Mouse (Mus musculus): ENCODE data around the gene Calr. TPM values are rescaled to one million over a fixed set of nuclear protein-coding genes. Genes with fewer than 3 reads are reported as not detected.

Calr gene
- 412 TPM for total RNA-seq (2023)

GRCm38 (mm10) chr8:84846722-84847572, at the start of gene Calr:
Gene Calr (minus strand): TSS chr8:84846934.

GRCm38 (mm10) chr8:84893709-84894134, 47.0 kb upstream of the Calr start, which contains the start of gene Gcdh:
Gene Gcdh (minus strand): TSS chr8:84893921.

GRCm38 (mm10) chr8:84871376-84872308, 24.9 kb upstream of the Calr start, which contains the start of gene Syce2:
Gene Syce2 (plus strand): TSS chr8:84872111.

GRCm38 (mm10) chr8:84856864-84857441, 10.2 kb upstream of the Calr start, which contains the start of gene Farsa:
Gene Farsa (plus strand): TSS chr8:84856989.

GRCm38 (mm10) chr8:84840248-84840999, 6.3 kb downstream of the Calr start, which contains the start of gene Rad23a:
Gene Rad23a (minus strand): TSS chr8:84840665.

GRCm38 (mm10) chr8:84831490-84831889, 15.2 kb downstream of the Calr start, which contains the start of gene Gadd45gip1:
Gene Gadd45gip1 (plus strand): TSS chr8:84831522.

GRCm38 (mm10) chr8:84822723-84823122, 24.0 kb downstream of the Calr start, which contains the start of gene Dand5:
Gene Dand5 (minus strand): TSS chr8:84822823.

GRCm38 (mm10) chr8:84799999-84800831, 46.5 kb downstream of the Calr start, which contains the start of gene Nfix:
Gene Nfix (minus strand): TSS chr8:84800344.

Other genes starting within 250 kb of the Calr start
- 302 TPM for gene Ier2, start 184.1 kb downstream of the Calr start, total RNA-seq (2023)
- 172 TPM for gene Trmt1, start 160.6 kb downstream of the Calr start, total RNA-seq (2023)
- 43.7 TPM for gene Nacc1, start 159.1 kb downstream of the Calr start, total RNA-seq (2023)
- 5.6 TPM for gene Lyl1, start 145.5 kb downstream of the Calr start, total RNA-seq (2023)
- 9.3 TPM for gene G430095P16Rik, start 123.9 kb downstream of the Calr start, total RNA-seq (2023)
- 5.2 TPM for gene Nfix, start 46.6 kb downstream of the Calr start, total RNA-seq (2023)
- 4.1 TPM for gene Dand5, start 24.1 kb downstream of the Calr start, total RNA-seq (2023)
- gene Gadd45gip1, start 15.4 kb downstream of the Calr start, total RNA-seq (2023): 18.2 TPM
- gene Rad23a, start 6.3 kb downstream of the Calr start, total RNA-seq (2023): 63.9 TPM
- 72.0 TPM for gene Farsa, start 10.1 kb upstream of the Calr start, total RNA-seq (2023)
- 2.4 TPM for gene Syce2, start 25.2 kb upstream of the Calr start, total RNA-seq (2023)
- gene Gcdh, start 47.0 kb upstream of the Calr start, total RNA-seq (2023): 26.5 TPM
- not detected for gene Klf1, start 55.0 kb upstream of the Calr start, total RNA-seq (2023)
- gene Dnase2a, start 61.6 kb upstream of the Calr start, total RNA-seq (2023): 10.5 TPM
- 0.09 TPM for gene Mast1, start 90.4 kb upstream of the Calr start, total RNA-seq (2023)
- gene Rtbdn, start 100.1 kb upstream of the Calr start, total RNA-seq (2023): not detected
- not detected for gene Gm49661, start 122.5 kb upstream of the Calr start, total RNA-seq (2023)
- gene Prdx2, start 122.7 kb upstream of the Calr start, total RNA-seq (2023): 33.6 TPM
- 47.9 TPM for gene Rnaseh2a, start 122.8 kb upstream of the Calr start, total RNA-seq (2023)
- 1,294 TPM for gene Junb, start 131.8 kb upstream of the Calr start, total RNA-seq (2023)
- gene Hook2, start 143.7 kb upstream of the Calr start, total RNA-seq (2023): 4.6 TPM
- gene Best2, start 167.6 kb upstream of the Calr start, total RNA-seq (2023): not detected
- 64.1 TPM for gene Asna1, start 178.3 kb upstream of the Calr start, total RNA-seq (2023)
- 173 TPM for gene Trir, start 179.9 kb upstream of the Calr start, total RNA-seq (2023)
- gene Tnpo2, start 190.0 kb upstream of the Calr start, total RNA-seq (2023): 75.7 TPM
- 7.7 TPM for gene Fbxw9, start 213.1 kb upstream of the Calr start, total RNA-seq (2023)
- not detected for gene Gm5741, start 221.0 kb upstream of the Calr start, total RNA-seq (2023)
- gene Dhps, start 224.8 kb upstream of the Calr start, total RNA-seq (2023): 88.6 TPM
- gene Wdr83os, start 233.8 kb upstream of the Calr start, total RNA-seq (2023): 52.7 TPM
- gene Wdr83, start 234.4 kb upstream of the Calr start, total RNA-seq (2023): 13.4 TPM
- gene Man2b1, start 236.3 kb upstream of the Calr start, total RNA-seq (2023): 94.9 TPM

All from CD8-positive naive resting alpha-beta T cell, adult 57 days (primary cell).